Mouse (Mus musculus) c-Kit-positive CD71-positive TER-119-negative erythroid progenitor cells, embryonic 14.5 days (primary cell): Measurements from ENCODE around the gene Slc22a12.
A peak's percentile ranks its signal among the peaks of the same experiment; 100 is the strongest.

Experiments used
- DNase-seq: peaks from one replicate; pipeline ENCODE4 v3.0.0-alpha.2; 2013; ENCODE audit warnings: low read depth

The Slc22a12 gene

DNA sequence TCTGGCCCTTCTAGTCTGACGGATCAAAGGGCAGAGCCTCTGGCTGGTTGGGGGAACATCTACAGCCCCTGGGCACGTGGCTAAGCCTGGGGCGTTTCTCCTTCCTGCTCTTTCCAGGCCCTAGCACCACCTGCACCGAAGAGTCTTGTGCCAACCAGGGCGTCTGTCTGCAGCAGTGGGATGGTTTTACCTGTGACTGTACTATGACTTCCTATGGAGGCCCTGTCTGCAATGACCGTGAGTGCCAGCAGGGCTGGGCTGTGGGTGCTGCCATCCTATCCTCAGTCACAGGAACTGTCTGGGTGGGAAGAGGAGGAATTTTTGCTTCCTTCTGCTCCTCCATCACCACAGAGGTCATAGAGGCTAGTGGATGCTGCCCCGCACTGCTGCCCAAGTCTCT, 49.6 kb downstream of the Slc22a12 start:
- no peak for DNase-seq

DNA sequence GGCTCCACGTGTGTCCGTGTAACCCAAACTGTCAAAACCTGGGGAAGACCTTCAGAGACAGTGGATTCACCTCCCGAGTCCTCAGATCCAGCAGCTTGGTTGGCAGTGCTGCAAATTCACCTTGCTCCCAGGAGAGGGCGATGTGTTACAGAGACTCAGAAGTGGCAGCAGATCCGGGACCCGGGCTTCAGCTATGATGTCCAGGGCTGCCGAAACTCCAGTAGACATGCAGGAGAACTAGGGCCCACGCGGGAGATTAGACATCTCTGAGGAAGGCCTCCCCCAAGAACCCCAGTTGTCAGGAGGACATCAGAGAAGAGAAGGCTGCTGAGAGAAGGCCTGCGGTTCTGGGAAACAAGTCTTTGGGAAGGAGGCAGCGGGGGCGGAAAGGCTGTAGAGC, 50.7 kb downstream of the Slc22a12 start:
- DNase-seq, result peak; percentile 17

DNA sequence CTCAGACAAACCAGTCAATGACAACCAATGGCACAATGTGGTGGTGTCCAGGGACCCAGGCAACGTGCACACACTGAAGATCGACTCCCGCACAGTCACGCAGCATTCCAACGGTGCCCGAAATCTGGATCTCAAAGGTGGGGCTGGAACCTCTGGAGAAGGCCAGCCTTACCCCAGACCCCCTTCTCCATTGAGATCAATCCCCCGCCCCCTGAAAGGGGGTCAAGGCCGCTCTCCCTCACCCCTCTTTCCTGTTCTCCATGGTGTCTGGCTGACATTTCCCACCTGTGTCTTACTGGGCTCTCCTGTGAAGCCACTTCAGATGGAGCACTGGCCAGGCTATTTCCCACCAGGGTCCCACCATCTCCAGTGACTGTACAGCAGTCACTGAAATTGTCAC, 51.3 kb downstream of the Slc22a12 start:
- no peak for DNase-seq

DNA sequence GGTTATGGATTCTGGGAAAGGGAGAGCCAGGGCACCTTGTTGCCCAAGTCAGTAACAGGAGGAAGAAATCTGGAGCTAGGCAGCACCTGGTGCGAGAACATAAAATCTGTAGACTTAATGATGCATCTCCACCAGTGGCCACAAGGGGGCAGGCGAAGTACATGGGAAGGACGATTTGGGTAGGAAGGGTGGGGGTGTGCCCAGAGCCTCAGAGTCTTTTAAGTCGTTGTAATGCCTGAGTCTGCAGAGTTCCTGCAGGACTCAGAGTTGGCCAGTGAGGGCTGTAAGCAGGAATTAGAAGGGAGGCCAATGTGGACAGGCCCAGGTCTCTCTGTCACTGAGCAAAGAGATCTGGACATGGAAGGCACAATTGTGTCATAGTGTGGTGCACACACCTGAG, 53.8 kb downstream of the Slc22a12 start:
- peak; percentile 68 for DNase-seq
